Mouse (Mus musculus): Measurements from ENCODE around the gene Stox2. TPM values are rescaled to one million over a fixed set of nuclear protein-coding genes. Genes with fewer than 3 reads are reported as not detected.
A peak's percentile ranks its signal among the peaks of the same experiment; 100 is the strongest.

The Stox2 gene
- polyA plus RNA-seq, 1 experiment = 2.2 TPM

DNA sequence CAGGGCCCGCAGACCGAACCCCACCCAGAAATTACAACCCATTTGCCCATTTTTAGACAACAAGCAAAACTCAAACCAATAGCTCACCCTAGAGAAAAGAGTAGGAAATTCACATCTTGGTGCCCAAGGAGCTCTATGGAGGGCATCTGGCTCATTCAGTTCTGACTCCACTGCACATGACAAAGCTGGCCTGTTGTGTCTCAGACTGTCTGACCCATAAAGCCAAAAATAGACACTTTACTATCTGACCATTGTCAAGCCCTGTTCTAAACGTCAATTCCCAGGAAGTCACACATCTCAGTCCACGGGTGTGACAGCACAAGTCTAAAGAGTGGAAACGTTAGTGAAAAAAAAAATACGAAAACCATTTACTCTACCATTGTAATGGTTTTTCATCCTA is 79.1 kb downstream of the Stox2 start:
- Histone ChIP-seq H3K27me3 (replicated peaks; ENCODE audit: control insufficient read depth, insufficient read depth, low read length) (no peaks in the 10 kb centered on the region), H3K4me1 (ENCODE audit: control insufficient read depth, insufficient read depth, low read length) (peaks cover 18% of the 10 kb centered on the region), H3K4me3 (ENCODE audit: insufficient read depth, low read depth, low read length) (no peak overlapping the region), H3K36me3 (ENCODE audit: control insufficient read depth, insufficient read depth, low read length) (no peaks in the 10 kb centered on the region), H3K27ac (ENCODE audit: insufficient read depth, low read depth, low read length) (no peak overlapping the region)
- TF ChIP-seq POLR2A (IDR thresholded peaks at IDR 0.05; ENCODE audit: low read depth, low read length) = no peak
- no peak for TF ChIP-seq CTCF (conservative IDR thresholded peaks at IDR 0.05; ENCODE audit: insufficient read depth, insufficient read length, low read depth, low read length)
- WGBS = 70% methylated on average over 6 of the region's 6 CpGs
- DNase-seq = no peak

DNA sequence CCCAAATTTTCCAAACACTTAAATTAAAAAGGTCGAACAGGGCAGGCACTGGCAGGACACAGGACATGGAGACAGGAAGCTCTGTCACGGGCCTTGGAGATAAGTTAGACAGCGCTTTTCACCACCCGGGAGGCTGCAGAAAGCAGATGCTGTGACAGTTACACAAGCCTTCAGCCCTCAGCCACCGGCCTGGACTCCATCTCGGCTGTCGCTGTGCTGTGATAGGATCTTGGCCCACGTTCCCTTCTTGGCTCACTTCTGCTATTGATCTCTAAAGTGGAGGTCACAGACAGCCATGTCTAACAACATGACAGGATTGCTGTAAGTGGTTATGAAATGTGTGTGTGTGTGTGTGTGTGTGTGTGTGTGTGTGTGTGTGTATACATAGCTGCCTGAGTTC is 82.9 kb downstream of the Stox2 start:
- Histone ChIP-seq H3K4me1 (ENCODE audit: control insufficient read depth, insufficient read depth, low read length) (peaks cover 3% of the 10 kb centered on the region; the same call in 1 of the 2 replicates), H3K27me3 (replicated peaks; ENCODE audit: control insufficient read depth, insufficient read depth, low read length) (no peaks in the 10 kb centered on the region), H3K27ac (ENCODE audit: insufficient read depth, low read depth, low read length) (no peak overlapping the region), H3K4me3 (ENCODE audit: insufficient read depth, low read depth, low read length) (no peak overlapping the region), H3K36me3 (ENCODE audit: control insufficient read depth, insufficient read depth, low read length) (no peaks in the 10 kb centered on the region)
- WGBS = 47% methylated on average over 8 of the region's 8 CpGs
- TF ChIP-seq CTCF (conservative IDR thresholded peaks at IDR 0.05; ENCODE audit: insufficient read depth, insufficient read length, low read depth, low read length) (no peak), POLR2A (IDR thresholded peaks at IDR 0.05; ENCODE audit: low read depth, low read length) (no peak)
- peak; percentile 59 for DNase-seq

- no peak for TF ChIP-seq POLR2A (IDR thresholded peaks at IDR 0.05; ENCODE audit: low read depth, low read length)
- TF ChIP-seq CTCF (conservative IDR thresholded peaks at IDR 0.05; ENCODE audit: insufficient read depth, insufficient read length, low read depth, low read length) = no peak
- Histone ChIP-seq H3K36me3 (ENCODE audit: control insufficient read depth, insufficient read depth, low read length) (no peaks in the 10 kb centered on the region), H3K4me1 (ENCODE audit: control insufficient read depth, insufficient read depth, low read length) (peaks cover 4% of the 10 kb centered on the region; the same call in 1 of the 2 replicates), H3K4me3 (ENCODE audit: insufficient read depth, low read depth, low read length) (no peak overlapping the region), H3K27me3 (replicated peaks; ENCODE audit: control insufficient read depth, insufficient read depth, low read length) (no peaks in the 10 kb centered on the region), H3K27ac (ENCODE audit: insufficient read depth, low read depth, low read length) (no peak overlapping the region)
- WGBS = 80% methylated on average over 8 of the region's 8 CpGs
- DNase-seq = no peak
Measured at GRCm38 (mm10) chr8:47355340-47355906, 90.7 kb downstream of the Stox2 start.

- Histone ChIP-seq H3K27ac (ENCODE audit: insufficient read depth, low read depth, low read length) (no peak overlapping the region), H3K4me3 (ENCODE audit: insufficient read depth, low read depth, low read length) (no peak overlapping the region), H3K27me3 (replicated peaks; ENCODE audit: control insufficient read depth, insufficient read depth, low read length) (no peaks in the 10 kb centered on the region), H3K4me1 (ENCODE audit: control insufficient read depth, insufficient read depth, low read length) (peaks cover 4% of the 10 kb centered on the region; the same call in 1 of the 2 replicates), H3K36me3 (ENCODE audit: control insufficient read depth, insufficient read depth, low read length) (no peaks in the 10 kb centered on the region)
- peak; percentile 76 for DNase-seq
- TF ChIP-seq POLR2A (IDR thresholded peaks at IDR 0.05; ENCODE audit: low read depth, low read length) = no peak
- no peak for TF ChIP-seq CTCF (conservative IDR thresholded peaks at IDR 0.05; ENCODE audit: insufficient read depth, insufficient read length, low read depth, low read length)
- WGBS = 54% methylated on average over 12 of the region's 12 CpGs
Measured at GRCm38 (mm10) chr8:47354523-47355168, 91.5 kb downstream of the Stox2 start.

DNA sequence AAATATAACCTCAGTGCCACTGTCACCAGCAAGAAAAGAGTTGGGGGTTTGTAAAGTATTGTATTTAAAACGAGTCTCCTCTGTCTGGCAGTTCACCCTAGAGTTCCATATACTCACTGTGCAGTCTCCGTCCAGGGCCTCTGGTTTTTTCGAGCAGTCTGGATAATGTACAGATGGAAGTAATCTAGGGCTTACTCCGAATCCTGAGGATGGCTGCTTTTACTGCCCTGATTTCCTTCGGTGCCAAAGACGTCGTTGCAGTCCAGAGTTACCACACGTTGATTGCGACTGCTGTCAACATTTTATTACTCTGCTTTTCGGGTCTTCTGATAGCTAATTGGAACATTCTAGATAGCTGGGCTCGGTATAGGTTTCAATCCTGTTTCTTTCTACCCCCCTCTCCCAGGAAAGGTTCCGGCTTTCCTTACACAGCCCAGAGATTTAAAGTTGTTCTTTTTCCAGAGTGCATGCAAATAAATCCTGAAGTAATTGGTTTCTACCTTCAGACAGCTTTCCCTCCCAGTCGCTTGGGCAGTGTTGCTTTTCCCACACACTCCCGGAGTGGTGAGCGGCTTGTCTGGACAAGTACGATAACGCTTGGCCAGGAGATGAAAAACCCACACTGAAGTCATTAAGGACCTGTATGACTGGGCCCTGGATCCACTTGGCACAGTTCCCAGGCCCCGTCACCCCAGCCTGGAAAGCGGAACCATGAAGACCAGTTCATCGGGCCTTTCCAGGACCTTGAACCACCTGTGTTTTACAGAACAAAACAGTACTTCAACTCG is 94.1 kb downstream of the Stox2 start:
- H3K4me1 ChIP-seq (ENCODE audit: control insufficient read depth, insufficient read depth, low read length) = peaks cover 4% of the 10 kb centered on the region; the same call in 1 of the 2 replicates
- H3K27ac ChIP-seq (ENCODE audit: insufficient read depth, low read depth, low read length) = no peak overlapping the region
- H3K27me3 ChIP-seq (replicated peaks; ENCODE audit: control insufficient read depth, insufficient read depth, low read length) = no peaks in the 10 kb centered on the region
- H3K36me3 ChIP-seq (ENCODE audit: control insufficient read depth, insufficient read depth, low read length) = no peaks in the 10 kb centered on the region
- no peak overlapping the region for H3K4me3 ChIP-seq (ENCODE audit: insufficient read depth, low read depth, low read length)
- WGBS = 47% methylated on average over 21 of the region's 21 CpGs
- TF ChIP-seq POLR2A (IDR thresholded peaks at IDR 0.05; ENCODE audit: low read depth, low read length) = no peak
- peak; percentile 67 for DNase-seq

DNA sequence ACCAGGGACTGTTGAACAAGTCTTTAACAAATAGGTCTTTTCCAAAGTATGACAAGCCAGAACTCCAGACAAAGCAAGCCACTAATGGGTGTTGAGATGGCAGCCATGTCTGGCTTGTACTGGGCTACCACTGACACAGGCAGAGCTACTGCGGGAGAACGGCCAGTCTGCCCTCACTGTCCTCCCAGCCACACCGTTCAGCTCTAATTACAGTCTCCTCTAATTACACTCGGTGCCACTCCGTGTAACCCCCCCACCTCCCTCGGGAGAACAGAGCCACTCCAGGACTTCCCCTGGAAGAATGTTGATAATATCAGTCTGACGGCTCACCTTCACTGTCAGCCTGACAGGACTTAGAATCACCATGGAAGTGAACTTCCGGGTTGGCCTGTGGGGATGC is 97.1 kb downstream of the Stox2 start:
- 38% methylated on average over 8 of the region's 8 CpGs for WGBS
- Histone ChIP-seq H3K27me3 (replicated peaks; ENCODE audit: control insufficient read depth, insufficient read depth, low read length) (no peaks in the 10 kb centered on the region), H3K4me3 (ENCODE audit: insufficient read depth, low read depth, low read length) (no peak overlapping the region), H3K27ac (ENCODE audit: insufficient read depth, low read depth, low read length) (no peak overlapping the region), H3K4me1 (ENCODE audit: control insufficient read depth, insufficient read depth, low read length) (no peaks in the 10 kb centered on the region; the same call in 1 of the 2 replicates), H3K36me3 (ENCODE audit: control insufficient read depth, insufficient read depth, low read length) (no peaks in the 10 kb centered on the region)
- DNase-seq = no peak
- TF ChIP-seq POLR2A (IDR thresholded peaks at IDR 0.05; ENCODE audit: low read depth, low read length) (no peak), CTCF (conservative IDR thresholded peaks at IDR 0.05; ENCODE audit: insufficient read depth, insufficient read length, low read depth, low read length) (no peak)

GRCm38 (mm10) chr8:47347809-47348208 is 98.4 kb downstream of the Stox2 start:
- peak; percentile 30 for DNase-seq
- WGBS = 47% methylated on average over 6 of the region's 6 CpGs
- no peaks in the 10 kb centered on the region for H3K27me3 ChIP-seq (replicated peaks; ENCODE audit: control insufficient read depth, insufficient read depth, low read length)
- H3K4me1 ChIP-seq (ENCODE audit: control insufficient read depth, insufficient read depth, low read length) = no peaks in the 10 kb centered on the region; the same call in 1 of the 2 replicates
- H3K36me3 ChIP-seq (ENCODE audit: control insufficient read depth, insufficient read depth, low read length) = no peaks in the 10 kb centered on the region
- H3K27ac ChIP-seq (ENCODE audit: insufficient read depth, low read depth, low read length) = no peak overlapping the region
- H3K4me3 ChIP-seq (ENCODE audit: insufficient read depth, low read depth, low read length) = no peak overlapping the region
- TF ChIP-seq CTCF (conservative IDR thresholded peaks at IDR 0.05; ENCODE audit: insufficient read depth, insufficient read length, low read depth, low read length) (no peak), POLR2A (IDR thresholded peaks at IDR 0.05; ENCODE audit: low read depth, low read length) (no peak)
